Mouse (Mus musculus): ENCODE data around the gene Olfr934.

The Olfr934 gene

GRCm38 (mm10) chr9:38988215-38988614, at the start of gene Olfr934:
Gene Olfr934, minus strand, starts transcription at chr9:38988315.
- DNase-seq (ENCODE audit: low read depth, low spot score) = no peak

DNA sequence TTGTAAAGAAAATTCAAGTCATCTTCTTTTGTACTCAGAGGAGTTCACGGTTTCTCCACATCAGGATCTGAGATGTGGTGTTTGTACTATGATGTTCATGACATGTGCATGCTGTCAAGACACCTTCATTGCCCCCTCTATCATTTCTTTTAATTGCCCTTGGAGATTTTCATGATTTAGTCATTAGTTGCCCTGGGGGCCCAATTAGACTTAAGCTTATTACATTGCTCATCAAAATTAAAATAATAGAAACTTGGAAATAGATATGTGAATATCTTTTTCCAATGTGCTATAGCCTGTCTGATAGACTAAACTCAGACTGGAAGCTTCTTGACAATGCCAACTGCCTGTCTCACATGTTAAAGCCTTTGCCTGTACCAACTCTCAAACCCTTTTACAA, 35.2 kb upstream of the Olfr934 start, which contains the start of gene Olfr146:
Olfr146 (minus strand) TSS at position 101 of the 400 bp plus-strand sequence.
- no peak for DNase-seq (ENCODE audit: low read depth, low spot score)

GRCm38 (mm10) chr9:38999583-38999982, 11.5 kb upstream of the Olfr934 start, which contains the start of gene Olfr935:
Gene Olfr935, minus strand, starts transcription at chr9:38999683.
- no peak for DNase-seq (ENCODE audit: low read depth, low spot score)

DNA sequence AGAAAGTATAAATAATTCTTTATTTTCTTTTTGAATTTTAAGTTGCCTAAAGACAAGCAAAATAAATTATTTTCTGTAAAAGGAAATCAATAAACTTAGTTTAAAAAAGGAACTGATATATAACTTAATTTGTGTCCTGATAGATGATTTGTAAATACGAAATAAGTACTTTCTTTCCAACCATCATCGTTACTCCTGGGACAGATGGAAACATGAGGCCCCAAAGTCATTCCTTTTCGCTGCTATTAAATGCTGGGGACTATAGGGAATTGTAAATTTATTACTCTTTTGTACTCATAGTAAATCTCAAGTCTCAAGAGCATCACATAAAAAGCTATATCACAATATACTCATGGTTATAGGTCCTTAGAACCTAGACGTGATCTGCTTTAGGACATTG, 16.1 kb downstream of the Olfr934 start, which contains the start of gene Olfr933:
Olfr933 (plus strand) TSS at position 301 of the 400 bp plus-strand sequence.
- no peak for DNase-seq (ENCODE audit: low read depth, low spot score)

GRCm38 (mm10) chr9:38954124-38954416, 34.0 kb downstream of the Olfr934 start:
- peak; percentile 17 for DNase-seq (ENCODE audit: low read depth, low spot score)

DNA sequence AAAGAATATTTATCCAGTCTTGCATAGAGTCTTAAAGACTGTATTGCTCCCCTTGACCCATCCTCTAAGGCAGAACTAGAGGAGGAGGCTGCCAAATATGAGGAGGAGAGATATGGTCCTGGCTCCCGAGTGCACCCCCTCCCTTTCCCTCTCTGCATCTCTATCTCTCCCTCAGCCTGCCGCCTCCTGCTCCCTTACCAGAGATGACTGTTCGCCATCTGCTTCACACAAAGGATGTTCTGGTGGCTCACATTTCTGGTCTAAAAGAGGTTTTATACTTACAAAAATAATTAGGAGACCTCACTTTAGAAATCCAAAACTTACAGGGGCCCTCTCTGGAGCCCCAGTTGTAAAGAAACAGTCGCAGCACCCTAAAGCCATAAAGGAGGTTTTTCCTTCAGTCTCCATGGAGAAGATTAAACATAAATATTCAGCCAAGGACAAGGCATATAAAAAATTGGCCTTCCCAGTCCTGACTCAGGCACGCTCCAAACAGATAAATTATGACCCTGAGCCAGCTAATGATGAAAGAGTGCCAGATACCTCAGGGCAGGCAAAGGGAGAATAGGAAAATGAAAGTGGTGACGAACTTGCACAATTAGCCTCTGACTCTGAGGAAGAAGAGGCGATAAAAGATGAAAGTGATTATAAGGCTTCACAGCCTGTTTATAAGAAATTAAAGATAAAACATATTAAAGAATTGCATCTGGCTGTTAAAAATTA, 34.6 kb downstream of the Olfr934 start:
- no peak for DNase-seq (ENCODE audit: low read depth, low spot score)

Measured in forelimb bud, embryonic 11.5 days (tissue).